Mouse (Mus musculus) right cerebral cortex, postnatal 10 days (tissue): ENCODE data around the gene Bahcc1.

ENCODE experiments used
- DNase-seq, 2 experiments: peaks; one replicate each; pipeline ENCODE4 v3.0.0; 2021; ENCODE audit warnings: low spot score in 2 of 2

Bahcc1 gene

DNA sequence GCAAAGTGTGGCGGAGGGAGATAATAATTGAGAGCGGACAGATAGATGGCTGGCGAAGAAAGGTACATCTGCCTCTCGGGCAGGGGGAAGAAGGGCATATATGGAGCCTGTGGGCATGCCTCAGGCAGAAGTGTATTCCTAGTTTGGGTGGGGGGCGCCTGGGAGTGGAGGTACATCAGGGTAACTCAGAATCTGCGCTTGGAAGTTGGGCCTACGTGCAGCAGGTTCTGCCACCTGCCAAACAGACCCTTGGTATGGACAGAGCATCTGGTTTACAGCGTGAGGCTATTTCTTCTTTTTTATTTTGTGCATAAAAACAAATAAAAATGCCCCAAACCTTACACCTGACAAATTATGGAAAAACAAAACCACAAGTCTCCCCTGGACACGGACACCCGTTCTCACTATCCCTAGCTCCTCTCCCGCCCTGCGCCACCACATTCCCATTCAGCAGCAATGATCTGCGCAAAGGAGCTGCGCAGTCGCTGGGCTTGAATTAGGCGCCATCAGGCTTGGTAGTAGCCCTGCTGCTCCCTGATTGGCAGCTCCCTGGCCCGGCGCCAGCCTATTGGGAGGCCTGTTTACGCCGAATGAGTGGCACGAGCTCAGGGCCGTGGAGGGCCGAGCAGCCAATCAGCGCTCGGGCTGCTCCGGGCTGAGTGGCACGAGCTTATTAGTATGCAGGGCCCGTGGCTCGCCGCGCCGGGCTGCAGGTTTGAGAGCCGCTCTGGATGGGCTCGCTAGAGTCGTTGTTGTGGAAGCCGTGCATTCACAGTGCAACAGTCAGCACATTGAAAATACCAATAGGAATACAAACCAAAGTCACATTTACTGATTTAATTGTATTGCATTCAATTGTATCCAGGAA, at the start of gene Bahcc1:
Gene Bahcc1, plus strand, starts transcription at position 718 of the 868 bp plus-strand sequence.
- DNase-seq, result peak; percentile 100

DNA sequence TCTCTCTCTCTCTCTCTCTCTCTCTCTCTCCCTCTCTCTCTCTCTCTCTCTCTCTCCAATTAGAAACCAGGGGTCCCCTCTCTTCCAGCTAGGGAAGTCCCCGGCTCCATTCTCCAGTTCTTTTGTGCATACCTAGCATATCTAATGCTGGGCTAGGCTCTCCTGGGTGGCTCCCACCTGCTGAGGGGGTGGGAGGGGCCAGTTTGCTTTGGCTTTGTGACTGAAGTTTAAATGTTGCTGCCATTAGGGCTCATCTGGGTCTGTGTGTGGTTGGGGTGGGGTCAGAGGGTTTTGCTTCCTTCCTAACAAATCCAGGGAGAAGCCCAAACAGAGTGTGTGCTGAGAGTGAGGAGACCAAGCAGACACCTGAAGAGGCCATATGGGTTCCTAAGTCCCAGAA, 49.6 kb upstream of the Bahcc1 start:
- no peak for DNase-seq

DNA sequence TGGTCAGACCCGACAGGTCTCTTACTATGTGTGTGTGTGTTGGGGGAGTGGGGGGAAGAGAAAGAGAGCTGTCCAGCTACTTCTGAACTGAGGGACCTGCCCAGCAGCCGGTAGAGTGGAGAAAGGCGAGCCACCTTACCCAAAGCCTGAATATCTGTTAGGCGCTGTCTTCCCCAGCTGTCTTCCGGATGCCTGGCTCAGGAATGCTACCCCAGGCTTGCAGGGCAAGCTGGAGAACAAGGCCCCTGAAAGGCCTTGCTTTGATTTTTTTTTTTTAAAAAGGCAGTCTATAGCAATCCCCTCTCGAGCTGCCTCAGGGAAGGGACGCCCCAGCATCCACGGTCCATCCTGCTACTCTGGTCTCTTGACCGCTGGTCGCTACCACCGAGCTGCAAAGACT, 49.0 kb upstream of the Bahcc1 start:
- no peak for DNase-seq

DNA sequence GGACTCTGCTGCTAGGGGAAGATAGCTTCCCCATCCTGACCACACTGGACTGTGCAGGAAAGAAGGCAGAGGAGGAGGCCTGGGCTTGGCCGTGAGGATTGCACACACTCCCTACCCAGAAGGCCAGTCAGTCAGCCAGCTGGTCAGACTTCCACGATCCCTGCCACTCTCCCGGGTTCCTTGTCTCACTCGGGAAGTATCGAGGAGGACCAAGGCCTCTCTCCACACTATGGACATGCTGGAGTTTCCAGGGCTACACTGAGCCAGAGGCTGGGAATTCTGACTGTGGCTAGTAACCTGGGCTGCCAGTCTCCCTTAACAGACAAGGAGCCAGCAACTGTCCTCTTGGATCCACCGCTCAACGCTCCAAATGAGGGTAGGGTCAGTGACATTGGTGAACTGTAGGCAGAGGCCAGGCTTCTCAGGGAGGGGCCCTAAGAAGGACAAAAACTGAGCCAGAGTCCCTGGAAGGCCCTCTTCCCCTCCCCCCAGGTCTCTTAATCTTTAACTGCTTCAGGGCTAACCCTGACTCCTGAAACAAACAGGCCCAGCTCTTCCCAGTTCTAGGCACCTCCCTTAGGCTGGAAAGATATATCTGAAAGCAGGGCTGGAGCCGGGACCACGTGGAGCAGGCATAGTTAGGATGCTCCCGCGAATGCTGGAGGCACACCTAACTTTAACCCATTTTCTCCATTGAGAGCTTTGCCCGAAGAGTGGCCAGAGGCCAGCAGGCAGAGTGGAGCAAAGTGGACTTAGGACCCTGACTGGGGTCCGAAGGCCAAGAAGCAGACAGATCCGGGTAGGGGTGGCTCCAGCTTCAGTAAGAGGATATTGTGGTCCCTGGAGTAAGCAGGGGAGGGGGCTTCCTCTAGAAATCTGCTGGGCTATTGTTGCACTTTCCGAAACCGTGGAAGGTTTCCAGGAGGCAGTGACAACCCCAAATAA, 48.1 kb upstream of the Bahcc1 start:
- peak; percentile 49 to 50 for DNase-seq

DNA sequence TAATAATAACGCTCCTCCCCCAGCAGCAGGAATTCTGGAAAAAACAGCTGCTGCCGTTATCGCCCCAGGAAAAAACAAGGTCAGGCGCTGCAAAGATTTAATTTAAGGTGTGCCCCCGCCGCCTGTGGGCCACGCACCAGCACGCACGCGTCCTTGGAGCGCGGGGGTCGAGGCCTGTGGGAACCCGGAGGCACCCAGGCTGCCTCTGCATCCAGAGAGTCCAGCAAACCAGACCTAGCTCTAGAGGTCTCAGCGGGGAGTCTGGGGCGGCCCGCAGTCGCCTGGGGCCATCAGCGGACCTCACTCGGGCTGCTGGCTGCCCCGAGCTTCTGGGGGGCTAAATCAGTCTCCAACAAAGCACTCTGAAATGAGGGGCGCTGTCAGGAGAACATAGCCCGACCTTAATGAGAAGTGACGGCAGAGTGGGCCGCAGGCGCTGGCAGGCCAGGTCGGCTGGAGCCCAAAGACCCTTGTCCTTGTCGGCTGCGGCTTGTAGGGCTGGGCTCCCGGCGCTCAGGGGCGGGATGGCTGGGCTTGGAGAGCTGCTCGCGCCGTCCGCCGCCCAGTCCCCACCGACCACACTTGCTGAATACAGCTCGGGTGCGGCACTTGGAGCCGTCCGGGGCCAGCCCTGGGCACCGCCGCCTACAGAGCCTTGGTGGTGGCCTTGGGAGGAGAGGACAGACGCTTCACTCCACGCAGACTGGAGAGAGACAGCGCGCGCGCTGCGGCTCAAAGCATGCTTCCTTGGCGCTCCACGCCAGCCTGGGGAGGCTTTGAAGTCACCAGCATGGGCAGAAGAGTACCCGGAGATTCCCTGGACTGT, 47.2 kb upstream of the Bahcc1 start:
- DNase-seq, result peak; percentile 53 to 54

DNA sequence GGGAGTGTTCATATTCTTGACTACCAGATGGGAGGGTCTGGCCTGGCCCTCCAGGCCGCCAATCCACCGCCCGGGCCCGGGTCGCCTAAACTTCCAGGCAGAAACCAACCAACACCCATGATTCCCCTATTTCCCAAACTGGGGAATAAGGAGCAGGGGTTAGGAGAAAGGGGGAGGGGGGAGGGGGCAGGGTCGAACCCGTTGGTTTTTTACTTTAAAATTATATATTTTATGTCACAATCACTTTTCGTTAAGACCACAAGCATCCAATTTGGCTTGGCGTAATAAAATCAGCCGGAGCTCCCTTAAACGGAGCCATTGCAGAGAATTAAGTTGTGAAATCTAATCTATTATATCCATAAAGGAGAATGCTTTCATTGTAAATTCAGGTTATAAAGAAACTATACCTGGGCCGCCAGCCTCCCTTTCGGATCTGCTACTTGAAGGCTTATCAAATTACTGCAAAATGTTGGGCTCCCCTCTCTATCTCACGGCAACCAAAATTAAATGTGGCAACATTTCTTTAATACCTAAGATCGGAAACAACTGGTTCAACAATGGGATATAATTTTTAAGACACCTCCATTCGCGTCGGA, 46.5 kb upstream of the Bahcc1 start:
- no peak for DNase-seq

DNA sequence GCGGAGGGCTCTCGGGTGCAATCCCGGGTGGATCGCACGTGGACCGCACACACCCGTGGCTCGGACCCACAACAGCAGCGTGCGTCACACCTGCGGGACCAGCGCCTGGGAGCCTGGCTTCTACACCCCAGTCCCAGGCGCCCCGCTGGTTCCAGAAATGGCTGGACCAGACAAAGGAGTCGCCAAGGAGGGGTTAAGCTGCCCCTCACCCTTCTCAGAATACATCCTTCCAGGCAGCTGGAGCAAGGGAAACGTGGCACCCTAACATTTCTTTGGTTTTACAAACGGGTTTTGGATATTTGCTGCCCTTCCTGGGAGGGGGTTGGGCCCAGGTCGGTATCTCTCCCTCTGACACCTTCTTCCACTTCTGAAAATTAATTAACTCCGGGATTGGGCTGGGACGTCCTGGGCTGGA, 45.9 kb upstream of the Bahcc1 start:
- DNase-seq, result peak; percentile 53 to 63

DNA sequence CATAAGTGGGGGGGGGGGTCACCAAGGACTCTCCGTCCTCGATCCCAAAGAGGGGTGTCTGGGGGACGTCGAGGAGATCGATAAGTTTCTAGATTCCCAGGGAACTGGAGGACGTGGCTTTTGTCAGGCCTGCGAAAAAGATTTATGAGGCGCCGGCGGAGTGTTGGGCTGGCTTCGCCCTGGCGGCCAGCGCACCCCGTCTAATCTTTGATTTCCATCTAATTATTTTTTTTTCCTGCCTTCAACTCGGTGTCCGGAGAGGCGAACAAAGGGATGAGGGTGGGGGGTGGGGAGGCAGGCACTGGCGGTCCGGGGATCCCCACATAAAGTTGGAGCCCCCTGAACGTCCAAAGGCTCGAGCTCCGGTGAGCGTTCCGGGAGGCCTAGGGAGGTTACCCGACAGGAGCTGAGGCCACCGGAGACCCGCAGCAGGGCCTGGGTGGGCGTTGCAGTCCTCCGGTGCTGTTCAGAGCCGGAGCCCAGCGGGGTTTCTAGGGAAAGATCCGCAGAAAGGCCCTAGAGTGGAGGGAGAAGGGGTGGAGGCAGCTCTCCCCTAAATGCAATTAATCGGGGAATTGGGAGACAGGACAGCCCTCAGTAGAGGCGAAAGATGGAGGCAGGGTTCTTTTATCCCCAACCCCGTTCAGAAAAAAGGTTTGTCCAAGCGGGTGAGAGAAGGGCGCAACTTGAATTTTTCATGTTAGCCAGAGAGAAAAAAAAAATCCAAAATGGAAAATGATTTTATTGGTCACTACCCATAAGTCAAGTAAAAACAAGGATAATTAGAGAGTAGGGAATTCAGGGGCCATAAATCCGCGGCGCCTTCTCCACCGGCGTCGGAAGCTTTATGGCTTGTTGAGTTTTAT, 45.3 kb upstream of the Bahcc1 start:
- DNase-seq, result no peak

DNA sequence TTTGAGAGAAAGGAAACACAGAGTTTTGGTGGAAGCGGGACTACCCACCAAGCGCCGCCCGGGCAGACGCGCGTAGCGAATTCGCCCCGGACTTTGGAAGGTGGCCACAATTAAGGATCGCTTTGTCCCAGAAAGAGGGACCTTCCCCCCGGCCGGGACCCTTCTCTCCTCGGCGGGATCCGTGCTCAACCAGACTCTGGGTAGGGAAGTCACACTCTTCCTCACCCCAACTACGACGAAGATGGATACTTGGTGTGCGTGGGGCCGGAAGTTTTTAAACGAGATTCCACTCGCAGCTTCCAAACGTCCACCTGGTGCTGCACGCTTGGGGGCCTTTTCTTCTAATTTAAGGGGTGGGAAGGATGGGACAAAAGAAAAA, 44.7 kb upstream of the Bahcc1 start:
- DNase-seq, result peak; percentile 50 to 54

DNA sequence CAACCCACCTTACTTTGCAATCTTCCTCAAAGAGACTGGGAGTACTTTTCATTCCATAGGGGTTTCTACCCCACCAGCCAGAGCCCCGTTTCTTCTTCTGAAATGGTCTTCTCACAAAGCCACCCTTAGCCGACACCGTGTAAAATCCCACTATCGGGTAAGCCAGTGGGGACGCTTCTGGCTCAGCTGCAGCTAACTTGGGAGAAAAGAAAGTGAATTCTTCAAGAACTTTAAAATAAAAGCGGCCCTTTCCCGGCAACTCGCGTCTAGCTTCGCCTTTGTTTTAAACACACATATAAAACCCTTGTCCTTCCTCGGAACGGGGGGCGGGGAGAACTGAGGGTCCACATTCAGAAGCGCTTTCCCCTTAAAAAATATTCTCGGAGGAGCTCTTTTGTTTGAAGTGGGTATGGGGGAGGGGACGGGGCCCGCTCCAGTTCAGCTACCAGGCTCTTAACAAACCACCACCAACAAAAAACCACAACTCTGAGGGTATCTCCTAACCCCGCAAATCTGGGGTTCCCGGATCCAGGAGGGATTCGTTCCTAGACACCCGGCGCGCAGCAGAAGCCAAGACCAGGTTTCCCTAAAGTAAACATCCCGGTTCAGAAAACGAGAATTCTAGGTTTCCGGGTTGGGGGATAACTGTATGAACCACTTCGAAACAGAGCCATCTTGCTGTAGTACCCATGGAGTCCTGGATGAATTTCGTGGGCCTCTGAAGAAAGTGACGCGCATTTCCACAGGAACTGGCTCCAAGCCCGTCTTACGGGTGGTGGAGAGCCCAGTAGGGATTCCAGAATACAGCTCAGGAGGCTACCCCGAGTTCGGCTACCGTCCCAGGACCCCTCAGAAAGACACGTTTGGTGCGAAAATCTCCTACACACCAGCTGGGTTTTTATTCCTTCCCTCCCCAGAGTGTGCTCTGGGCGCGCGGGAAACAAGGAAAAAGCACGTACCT, 44.0 kb upstream of the Bahcc1 start:
- peak; percentile 68 to 78 for DNase-seq

DNA sequence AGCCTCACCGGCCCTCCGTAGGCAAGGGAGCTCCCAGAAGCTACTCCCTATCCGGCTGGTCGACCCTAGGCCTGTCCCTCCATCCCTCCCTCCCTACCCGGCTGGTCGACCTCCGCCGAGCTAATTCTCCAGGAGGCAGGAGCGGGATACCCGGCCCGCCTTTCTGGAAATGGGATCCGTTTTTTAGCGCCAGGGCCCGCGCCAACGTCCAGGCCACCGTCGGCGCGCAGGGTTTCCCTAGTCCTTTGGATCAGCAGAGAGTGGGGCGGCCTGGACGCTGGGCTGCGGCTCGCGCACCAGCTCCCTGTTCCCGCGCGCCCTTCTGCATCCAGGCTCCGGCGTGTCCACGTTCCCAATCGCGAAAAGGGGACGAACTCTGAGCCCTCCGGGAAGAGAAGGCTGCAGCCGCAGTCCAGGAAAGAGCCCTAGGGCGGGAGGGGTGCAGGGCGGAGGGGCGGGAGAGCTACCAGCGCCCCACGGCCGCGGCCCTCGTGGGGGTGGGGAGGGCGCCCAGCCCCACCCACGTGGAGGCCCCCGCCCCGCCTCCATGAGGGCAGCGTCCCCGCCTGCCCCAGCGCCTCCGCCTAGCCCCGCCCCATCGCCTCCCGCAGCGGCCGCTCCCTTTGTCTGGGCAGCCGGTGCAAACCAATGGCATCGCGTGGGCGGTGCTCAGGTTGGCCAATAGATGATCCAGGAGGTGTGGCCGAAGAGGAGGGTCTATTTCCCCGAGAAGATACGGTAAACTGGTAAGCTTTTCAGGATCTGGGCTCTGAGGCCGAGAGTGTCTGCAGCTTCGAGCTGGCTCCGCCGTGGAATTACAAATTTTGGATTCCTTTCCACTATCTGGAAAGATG, 43.1 kb upstream of the Bahcc1 start:
- peak; percentile 100 for DNase-seq

DNA sequence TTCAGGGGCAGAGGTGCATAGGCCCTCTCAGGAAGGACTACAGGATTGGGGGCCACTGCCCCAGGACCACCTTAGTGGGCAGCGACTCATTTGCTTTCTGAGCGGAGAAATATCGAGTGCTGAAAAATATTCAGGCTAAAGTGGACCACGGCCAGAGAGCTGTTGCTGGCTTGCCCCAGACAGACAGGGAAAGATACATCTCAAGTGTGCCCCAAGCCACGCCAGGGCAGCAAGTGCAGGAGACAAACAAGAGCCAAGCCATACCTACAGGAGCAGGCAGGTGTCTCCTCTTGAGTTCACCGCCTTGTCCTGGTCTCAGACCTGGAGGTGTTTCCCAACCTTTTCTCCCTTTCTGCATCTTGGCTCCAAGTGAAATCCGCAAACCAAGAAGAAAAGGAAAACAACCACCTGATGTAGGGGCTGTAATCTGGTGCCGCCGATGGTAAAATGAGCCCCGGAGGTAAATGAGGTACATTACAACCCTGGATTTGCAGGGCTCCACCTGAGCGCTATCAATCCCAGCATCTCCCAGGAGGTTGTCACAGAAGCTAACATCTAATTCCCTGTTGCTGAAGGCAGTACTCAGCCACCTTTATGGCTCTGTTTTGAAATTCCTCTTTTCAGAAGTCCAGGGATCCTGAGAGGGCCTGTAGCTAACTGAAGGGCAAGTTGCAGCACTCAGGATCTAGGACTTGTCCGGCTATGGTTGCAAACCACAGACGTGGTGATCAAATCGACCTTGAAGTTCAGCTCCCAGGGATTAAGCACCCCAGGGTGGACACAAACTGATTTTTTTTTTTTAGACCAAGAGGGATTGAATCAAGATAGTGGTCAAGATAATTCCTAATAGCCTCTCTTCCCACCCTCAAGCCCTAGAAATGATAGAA, 42.0 kb upstream of the Bahcc1 start:
- DNase-seq, result no peak

DNA sequence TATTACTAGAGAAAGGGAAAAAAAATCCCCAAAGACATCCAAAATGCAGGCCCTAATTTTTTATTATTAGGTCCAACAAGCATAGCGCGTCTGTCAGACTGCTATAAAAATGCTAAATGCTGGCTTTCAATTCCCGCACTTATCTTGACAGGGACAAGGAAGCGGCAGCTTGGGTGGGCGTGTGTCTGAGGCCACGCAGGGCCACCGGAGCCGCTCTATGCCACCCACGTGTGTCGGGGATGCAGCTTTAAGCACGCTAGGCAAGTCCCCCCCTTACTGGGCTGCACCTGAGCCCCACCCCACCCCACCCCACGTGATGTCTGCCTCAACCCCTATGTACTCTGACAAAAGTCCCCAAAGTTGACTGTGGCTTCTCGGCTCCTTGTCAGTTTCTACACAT, 33.9 kb upstream of the Bahcc1 start:
- peak in 1 of 2 experiments; percentile 25 for DNase-seq

DNA sequence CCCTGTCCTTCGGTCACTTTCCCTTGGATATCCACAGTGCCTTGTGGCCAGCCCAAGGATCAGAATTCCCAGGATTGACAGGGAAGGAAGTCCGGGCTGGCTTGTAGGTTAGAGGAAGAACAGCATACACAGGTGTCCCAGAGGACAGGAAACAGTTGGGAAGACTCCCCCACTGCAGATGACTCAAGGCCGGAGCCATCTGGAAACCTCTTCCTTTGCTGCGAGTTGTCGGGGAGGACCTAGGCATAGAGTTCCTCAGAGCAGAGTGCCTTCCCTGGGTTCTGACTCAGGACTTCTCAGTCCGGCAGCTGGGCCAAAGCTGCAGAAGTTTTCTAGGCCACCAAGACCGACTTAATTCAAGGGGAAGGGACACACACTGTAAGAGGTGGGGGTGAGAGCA, 33.0 kb upstream of the Bahcc1 start:
- DNase-seq, result peak in 1 of 2 experiments; percentile 25

DNA sequence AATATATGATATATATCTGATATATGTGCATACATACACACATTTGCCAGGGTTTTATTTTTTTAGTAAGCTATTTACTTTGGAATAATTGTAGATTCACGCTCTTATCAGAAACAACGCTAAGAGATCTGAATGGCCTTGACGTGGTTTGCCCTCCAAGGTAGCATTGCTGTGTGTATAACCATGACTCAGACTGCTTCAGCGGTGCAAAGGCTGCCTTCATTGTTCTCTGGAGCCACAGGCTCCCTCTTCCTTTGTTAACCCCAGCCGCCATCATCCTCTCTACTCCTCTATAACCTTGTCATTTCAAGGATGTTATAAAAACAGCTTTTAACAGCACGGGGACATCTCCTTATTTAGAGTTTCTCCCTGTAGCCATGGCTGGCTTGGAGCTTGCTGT, 32.1 kb upstream of the Bahcc1 start:
- DNase-seq, result no peak

DNA sequence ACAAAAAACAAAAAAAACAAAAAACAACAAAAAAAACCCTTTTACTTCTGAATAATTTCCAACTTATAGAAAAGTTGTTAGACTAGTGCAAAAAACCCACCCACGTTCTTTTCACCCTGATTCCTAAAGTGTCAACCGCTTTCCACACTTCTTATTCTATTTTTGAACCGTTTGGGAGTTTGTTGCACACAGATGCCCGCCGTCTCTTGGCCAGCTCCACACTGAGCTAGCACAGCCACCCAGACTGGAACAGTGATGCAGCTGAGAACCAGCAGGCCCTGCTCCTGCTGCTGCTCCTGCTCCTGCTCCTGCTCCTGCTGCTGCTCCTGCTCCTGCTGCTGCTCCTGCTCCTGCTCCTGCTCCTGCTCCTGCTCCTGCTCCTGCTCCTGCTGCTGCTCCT, 28.5 kb upstream of the Bahcc1 start:
- DNase-seq, result peak; percentile 41 to 49

DNA sequence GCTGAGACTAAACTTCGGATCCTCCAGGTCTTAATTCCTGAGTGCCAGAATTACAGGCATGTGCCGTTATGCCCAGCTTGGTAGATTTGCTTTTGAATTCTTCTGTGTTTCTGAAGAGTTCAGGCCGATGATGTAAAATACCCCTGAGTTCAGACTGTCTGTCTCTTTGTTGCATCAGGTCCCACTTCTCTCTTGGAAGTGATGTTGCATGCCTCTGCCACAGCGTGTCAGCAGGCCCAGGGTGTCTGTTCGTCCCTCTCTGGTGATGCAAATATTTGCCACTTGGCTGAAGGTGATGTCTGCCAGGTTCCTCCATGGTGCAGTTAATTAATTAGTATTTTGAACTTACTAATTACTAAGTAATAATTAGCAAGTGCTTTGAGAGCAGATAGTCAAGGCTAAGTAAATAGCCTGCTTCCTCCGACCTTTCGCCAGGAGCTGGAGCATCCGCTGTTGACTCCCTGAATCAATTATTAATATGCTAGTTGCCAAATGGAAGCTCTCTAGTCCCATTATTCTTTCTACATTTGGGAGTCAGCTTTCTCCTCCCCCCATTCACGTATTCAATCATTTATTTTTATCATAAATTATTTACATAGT, 26.6 kb upstream of the Bahcc1 start:
- no peak for DNase-seq
